Mouse (Mus musculus): ENCODE results near the gene Sox4.

Sox4 gene

DNA sequence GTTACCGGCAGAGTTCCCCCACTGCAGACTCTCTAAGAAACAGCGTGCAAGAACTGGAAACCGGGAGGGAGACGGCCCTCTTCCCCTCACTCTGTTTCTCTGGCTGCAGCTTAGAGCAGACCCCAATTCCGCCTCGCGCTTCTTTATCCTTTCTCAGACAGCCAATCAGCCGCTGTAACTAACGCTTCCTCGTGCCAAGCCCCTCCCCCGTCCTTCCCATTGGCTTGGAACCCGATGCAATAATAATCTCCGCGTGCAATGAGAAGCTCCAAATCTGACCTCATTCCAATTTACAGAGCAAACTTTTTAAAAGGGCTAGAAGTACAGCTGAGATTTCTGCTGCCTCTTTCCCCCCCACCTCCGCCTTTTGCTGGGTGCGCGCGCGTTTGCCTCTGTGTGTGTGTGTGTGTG, at the start of gene Sox4:
Gene Sox4, minus strand, starts transcription at position 133 of the 411 bp plus-strand sequence.
- DNase-seq (ENCODE audit: low spot score), result peak; percentile 97

DNA sequence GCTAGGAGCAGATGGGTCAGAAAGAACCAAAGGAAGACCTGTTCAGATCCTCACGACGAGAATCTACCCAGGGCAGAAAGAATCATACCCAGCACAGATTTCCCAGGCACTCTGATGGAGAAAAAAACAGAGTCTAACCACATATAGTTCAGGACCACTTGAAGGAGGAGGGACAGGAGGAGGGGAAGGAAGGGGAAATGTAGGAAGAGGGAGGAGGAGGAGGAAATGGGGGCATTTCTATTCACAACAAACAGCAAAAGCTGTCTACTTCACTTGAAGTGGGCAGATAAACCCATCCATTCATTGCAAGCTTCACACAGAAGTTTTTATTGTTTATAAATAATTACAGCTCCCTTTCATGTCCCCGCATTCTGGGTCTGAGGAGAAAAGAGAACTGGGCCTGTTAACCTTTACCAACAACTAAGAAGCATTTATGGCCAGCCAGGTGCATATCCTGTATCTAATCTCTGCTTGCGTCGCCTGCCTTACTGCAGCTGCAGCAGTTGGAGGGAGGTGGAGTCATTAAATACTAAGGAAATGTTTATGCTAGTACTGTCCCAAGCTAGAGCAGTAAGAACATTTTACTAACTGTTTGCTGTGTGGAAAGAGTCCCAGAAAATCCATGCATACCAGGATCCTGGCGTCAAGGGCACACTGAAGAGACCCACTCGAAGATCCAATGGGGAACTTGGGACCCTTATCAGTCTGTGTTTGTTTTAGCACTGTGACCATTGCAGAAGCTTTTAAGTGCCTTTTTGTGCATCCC, 38.6 kb upstream of the Sox4 start:
- DNase-seq (ENCODE audit: low spot score), result no peak

DNA sequence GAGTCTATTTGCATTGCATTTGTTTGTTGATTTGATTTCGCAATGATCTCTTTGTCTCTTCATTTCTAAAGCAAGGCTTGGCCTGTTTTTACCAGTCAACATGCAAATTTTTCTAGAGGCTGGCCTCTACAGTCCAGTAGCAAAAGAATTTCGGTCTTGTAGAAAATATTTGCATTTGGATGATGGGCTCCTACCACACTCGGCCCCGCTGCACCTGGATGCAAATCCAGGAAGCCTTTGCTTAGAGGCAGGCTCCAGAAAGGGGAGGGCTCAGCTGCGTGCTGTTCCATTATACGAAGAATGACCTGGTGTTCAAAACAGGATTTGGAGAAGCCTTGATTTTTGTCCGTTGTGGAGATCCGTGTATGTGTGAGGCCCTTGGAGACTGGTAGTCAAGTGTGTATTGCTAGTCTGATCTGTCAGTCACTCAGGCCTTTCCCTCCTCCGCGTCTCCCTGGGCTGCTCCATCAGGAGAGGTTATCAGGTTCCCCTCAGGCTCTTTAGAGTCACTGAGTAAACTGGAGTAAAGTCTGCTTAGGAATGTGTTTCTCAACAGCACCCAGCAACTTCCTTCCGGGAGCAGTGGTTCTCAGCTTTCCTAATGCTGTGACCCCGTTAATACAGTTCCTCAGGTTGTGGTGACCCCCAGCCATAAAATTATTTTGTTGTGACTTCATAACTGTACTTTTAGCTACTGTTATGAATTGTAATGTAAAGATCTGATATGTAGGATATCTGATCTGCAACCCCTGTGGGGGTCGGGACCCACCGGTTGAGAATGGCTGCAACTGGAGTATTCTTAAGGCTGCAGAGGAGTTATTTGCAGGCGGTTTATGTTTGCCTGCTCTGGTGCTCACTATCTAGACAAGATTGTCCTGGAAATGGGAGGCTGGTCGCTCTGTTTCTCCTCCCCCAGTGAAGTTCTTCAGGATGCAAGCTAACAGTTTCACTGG, 35.5 kb upstream of the Sox4 start:
- DNase-seq (ENCODE audit: low spot score), result peak; percentile 6

GRCm38 (mm10) chr13:28980681-28981080, 27.2 kb upstream of the Sox4 start:
- DNase-seq (ENCODE audit: low spot score), result no peak

GRCm38 (mm10) chr13:28975011-28975410, 21.5 kb upstream of the Sox4 start:
- DNase-seq (ENCODE audit: low spot score), result no peak

DNA sequence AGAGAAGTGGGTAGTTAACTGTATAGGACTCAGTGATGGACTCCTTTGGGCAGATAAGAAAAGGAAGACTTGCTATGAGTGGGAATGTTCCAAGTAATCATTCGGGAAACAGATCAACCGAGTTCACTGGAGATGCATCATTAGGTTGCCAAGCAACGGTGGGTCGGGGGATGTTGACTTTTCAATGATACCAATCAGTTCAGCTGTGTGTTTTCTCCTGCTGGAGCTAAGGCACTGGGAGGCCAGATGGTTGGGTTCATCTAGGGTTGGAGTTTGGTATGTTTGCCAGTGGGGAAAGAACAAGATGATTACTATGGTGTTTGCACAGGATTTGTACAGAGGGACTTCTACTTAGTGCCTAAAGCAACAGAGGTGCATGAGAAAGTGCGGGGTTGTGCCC, 21.1 kb upstream of the Sox4 start:
- DNase-seq (ENCODE audit: low spot score), result no peak

GRCm38 (mm10) chr13:28960916-28961315, 7.4 kb upstream of the Sox4 start:
- no peak for DNase-seq (ENCODE audit: low spot score)

DNA sequence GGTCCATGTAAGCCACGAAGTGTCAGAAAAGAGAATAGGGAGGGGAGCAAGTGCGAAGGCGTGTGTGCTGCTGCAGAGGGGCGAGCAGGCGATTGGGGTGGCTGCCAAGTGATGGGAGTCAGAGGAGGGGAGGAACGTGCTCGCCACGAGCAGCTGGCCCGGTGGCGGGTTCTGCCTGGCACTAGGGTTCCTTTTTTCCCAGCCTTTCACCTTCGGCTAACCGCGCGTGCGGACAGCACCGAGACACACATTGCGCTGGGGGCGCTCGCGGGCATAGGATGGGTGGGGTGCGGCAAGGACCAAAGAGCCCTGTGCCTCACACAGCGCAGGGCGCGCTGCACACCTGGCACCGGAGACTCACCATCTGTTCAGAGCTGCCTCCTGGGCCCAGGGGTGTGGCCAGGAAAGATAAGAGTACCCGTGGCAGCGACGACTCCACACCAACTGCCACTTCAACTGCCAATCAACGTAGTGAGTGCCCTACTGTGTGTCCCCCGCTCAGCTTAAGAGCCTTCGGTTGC, 6.0 kb upstream of the Sox4 start:
- DNase-seq (ENCODE audit: low spot score), result peak; percentile 89

- DNase-seq (ENCODE audit: low spot score), result no peak
Measured at GRCm38 (mm10) chr13:28959068-28959440, 5.5 kb upstream of the Sox4 start.

GRCm38 (mm10) chr13:28958211-28959067, 4.9 kb upstream of the Sox4 start:
- peak; percentile 79 for DNase-seq (ENCODE audit: low spot score)

- peak; percentile 98 for DNase-seq (ENCODE audit: low spot score)
Measured at GRCm38 (mm10) chr13:28957765-28958164, 4.3 kb upstream of the Sox4 start.

DNA sequence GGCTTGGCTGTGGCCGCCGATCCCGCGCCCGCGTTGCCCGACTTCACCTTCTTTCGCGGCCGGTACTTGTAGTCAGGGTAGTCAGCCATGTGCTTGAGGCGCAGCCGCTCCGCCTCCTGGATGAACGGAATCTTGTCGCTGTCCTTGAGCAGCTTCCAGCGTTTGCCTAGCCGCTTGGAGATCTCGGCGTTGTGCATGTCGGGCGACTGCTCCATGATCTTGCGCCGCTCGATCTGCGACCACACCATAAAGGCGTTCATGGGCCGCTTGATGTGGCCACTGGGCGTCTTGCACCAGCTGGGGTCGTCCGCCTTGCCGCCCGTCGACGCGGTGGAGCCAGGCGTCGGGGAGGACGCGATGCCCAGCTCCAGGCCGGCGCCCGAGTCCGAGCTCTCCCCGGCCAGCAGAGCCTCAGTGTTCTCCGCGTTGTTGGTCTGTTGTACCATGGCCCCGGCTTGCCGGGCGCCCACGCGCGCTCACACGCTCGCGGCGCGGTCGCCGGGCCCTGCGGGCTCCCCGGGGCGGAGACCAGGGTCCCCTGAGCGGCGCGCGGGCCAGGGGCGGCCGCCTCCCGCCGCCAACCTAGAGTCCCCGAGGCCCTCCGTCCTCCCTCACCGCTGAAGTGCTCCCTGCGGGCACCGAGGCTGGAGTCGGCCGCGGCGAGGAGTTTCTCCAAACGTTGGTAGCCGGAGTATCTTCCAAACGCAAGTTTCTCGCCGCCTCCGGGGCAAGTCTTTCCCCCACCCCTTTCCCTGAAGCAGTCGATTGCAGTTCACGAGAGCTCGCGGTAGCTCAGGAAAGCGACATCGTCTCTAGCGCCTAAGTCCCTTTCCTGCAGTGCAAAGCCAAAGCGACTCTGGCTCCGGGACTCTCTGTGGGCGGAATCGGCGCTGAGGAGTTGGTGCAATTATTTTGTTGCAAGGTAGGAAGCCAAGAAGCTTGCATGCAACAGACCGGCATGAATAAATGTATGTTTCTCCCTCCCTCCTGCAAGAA, 639 bp downstream of the Sox4 start:
- peak; percentile 66 for DNase-seq (ENCODE audit: low spot score)

DNA sequence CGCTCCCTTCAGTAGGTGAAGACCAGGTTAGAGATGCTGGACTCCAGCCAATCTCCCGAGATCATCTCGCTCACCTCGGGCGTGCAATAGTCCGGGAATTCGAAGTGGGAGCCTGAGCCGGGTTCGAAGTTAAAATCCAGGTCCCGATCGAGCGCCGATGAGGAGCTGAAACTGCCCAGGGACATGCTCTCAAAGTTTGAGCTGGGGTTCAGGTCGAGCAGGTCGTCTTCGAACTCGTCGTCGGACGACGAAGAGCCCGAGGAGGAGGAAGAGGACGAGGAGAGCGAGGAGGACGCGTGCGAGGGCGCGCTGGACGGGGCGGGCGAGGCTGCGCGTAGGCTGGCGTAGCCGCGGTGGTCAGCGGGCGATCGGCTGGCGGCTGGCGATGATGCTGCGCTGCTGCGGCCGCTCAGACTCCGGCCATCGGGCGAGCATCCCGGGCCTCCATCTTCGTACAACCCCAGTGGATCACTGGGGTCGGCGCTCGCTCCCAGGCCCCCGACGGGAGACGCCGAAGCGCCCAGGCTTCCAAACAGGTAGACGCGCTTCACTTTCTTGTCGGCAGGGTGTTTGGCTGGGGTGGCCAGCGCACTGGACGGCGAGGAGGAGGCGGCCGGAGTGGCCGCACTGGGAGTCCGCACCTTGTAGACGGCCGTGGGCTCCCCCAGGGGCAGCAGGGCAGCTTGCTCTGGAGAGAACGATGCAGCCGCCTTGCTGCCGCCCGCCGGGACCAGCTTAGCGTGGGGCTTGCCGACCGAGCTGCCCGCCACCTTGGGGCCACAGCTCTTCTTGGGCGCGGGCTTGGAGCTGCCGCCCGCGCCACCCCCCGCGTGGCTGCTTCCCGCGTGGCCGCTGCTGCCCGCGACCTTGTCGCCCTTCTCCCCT, 1.6 kb downstream of the Sox4 start:
- DNase-seq (ENCODE audit: low spot score), result peak; percentile 42

DNA sequence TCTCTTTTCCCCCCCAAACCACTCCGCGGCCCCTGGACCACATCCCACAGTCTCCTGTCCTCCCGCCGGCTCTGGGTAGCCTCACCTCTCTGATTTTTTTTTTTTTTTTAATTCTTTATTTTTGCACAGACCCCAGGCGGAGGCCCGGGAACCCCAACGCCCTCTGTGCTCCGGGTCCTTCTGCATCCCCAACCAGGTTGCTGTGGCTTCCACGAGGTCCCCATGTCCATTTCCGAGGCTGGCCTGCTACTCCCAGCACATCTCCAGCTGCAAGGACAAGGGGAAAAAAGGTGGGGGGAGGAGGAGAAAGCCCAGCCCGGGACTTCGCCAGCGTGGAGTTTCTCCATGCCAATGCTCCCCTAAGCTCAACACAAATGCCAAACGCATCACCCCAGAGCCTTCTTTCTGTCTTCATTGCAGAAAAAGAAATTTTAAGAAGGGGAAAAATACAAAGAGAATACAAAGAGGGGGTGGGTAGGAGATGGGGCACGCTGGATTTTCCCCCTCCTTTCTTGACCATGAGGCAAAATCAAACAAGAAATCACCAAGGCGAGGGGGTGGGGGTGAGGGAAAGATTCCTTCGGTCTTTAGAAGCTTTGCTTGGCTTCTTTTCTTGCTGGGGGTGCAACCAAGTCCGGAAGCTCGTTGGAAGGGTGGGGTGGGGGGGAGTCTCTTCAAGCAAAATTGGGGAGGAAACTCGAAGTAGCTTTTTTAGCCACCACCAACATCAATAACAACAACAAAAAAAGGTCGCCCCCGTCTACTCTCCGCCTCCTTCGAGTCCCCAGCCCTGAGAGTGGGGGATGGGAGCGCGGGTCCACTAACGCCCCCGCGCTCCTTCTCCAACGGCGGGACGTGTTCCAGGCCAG, 2.7 kb downstream of the Sox4 start:
- peak; percentile 58 for DNase-seq (ENCODE audit: low spot score)

GRCm38 (mm10) chr13:28950266-28950622, 3.3 kb downstream of the Sox4 start:
- no peak for DNase-seq (ENCODE audit: low spot score)

DNA sequence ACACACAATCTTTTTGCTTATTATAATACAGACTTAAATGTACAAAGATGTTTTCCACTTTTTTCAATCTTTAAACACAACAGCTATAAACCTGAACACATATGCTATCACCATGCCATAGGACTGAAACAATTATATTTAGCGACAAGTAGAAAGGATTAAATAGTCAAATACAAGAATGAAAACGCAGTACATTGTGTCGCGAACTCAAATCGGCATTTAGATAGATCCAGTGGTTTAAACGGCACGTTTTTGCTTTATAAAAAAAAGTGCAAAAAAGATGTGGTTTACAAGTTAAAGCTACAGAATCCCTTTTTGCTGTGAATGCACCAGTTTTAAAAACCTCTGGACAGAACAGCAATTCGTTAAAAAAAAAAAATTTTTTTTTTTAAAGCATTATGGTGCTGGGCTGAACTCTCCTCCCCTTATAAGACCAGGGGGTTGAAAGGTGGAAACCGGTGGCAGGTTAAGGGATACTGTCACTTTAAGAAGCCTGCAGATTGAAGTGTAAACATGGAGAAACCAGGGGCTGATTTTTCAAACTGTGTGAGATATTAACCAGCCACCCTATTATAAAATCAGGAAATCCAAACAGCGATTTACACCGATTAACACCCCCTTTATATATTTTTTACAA, 4.1 kb downstream of the Sox4 start:
- DNase-seq (ENCODE audit: low spot score), result no peak

DNA sequence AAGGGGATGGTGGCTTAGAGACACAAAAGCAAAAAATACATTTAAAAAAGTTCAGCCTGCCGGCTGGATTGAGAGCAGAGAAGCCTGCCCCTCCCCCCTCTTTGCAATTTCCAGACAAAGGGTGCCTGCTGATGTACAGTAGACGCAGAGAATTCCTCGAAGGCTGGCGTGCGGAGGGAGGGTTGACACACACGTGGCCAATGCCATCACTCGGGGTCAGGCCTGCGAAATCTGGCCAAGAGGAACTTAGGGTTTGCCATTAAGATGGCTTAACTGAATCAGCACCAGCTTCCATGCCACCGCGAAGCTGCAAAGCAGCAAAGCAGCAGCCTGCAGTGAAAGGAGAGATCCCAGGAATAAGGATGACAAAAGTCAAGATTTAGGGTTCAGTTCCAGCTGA, 5.0 kb downstream of the Sox4 start:
- DNase-seq (ENCODE audit: low spot score), result peak; percentile 45

GRCm38 (mm10) chr13:28947740-28948441, 5.6 kb downstream of the Sox4 start:
- DNase-seq (ENCODE audit: low spot score), result no peak
